Mouse (Mus musculus) T-helper 17 cell (primary cell): ENCODE results near the gene Elac2.

Experiments used
- in situ Hi-C, 2 experiments: fragments of 300-600 bp; cut with MboI, MseI; formaldehyde crosslinking; loops; 1 replicate in 1 of 2; 2 replicates in 1 of 2; pipeline ENCODE4 v1.15.1; 2025; ENCODE audit warnings: high pct_unique_total_duplicates in 2 of 2

The Elac2 gene

GRCm38 (mm10) chr11:64978720-64979488 is at the start of gene Elac2:
Gene Elac2 (plus strand): TSS chr11:64979038.
- in situ Hi-C loops = loop anchor here (10.0 to 25.0 kb wide), 2 partner anchors 833 to 1064 kb away; partner anchors contain the start of gene Zkscan6 (in 1 of the 2)

- in situ Hi-C loops = no loop called here
Observed at GRCm38 (mm10) chr11:64929130-64929529, 49.7 kb upstream of the Elac2 start.

DNA sequence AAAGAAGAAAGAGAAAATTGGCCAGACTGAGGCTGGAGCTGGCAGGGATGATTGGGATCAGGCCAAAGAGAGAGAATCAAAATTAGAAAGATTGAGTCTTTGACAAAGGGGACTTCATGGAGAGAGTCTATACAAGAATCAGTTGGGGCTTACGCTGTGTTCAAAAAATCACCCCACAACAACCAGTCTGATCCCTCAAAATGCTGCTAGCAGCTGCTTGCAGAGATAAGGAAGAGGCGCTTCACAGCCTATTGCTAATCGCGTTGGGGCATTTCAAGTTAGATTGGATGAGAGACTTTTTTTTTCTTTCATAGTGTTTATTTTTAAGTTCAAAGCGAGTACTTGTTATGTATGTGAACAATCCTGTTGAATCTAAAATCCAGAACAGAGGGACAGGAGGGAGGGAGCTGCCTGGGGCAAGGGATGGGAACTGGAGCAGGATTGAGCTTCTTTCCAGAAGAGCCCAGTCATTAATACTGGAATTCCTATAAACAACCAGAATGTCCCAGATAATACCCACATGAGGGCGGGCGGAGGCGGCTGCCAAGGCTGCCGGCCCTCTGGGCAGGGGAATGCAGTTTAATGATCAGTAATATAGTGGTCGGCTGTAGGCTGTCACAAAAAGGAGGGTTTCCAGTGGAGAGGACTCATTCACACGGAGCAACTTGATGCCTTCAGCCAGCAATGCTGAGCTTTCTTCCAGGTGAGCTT is 47.6 kb upstream of the Elac2 start:
- in situ Hi-C loops = loop anchor here in 1 of 2 experiments (10.0 kb wide), 1 partner anchor 1406 kb away; no protein-coding TSS in a partner anchor

GRCm38 (mm10) chr11:64937226-64937625 is 41.6 kb upstream of the Elac2 start:
- in situ Hi-C loops = loop anchor here in 1 of 2 experiments (10.0 kb wide), 1 partner anchor 1412 kb away; no protein-coding TSS in a partner anchor

- in situ Hi-C loops = no loop called here
Observed at GRCm38 (mm10) chr11:64941193-64941592, 37.6 kb upstream of the Elac2 start.

- in situ Hi-C loops = no loop called here
Observed at GRCm38 (mm10) chr11:64949782-64950181, 29.1 kb upstream of the Elac2 start.

- in situ Hi-C loops = no loop called here
Observed at GRCm38 (mm10) chr11:64956962-64957729, 21.7 kb upstream of the Elac2 start.

- in situ Hi-C loops = no loop called here
Observed at GRCm38 (mm10) chr11:64962629-64963028, 16.2 kb upstream of the Elac2 start.

DNA sequence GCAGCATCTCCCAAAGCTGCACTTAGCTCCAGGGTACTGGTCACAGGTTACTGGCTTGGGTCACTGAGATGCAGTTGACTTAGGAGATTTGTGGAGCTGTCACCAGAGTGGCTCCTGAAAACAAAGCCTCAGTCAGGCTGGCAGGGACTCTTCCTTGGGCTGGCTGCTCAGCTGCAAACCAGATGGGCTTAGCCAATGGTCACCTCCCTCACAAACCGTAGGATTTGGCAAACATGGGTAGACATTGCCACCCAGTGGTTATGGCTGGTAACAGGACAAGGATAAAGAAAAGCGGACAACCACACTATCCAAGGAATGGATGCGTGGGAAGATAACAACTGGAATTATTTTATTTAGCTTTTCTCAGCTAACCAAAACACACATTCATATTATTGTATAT is 10.3 kb upstream of the Elac2 start:
- in situ Hi-C loops = no loop called here

DNA sequence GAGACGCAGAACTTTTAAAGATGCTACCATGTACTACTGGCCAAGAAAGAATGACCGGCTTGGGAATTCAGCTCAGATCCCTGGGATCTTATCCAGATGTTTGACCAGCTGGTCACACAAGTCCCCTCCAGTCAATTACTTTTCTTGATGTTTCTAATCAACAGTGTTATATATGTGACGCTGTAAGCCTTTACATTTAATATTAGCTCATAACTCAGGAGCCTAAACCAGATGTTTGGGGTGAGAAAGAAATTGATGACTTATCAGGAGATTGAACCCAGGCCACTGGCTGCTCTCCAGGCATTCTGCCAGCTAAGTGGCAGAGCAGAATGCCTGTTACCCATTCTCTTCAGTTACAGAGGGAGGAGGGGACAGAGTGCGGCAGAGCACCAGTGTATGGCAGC is 9.9 kb upstream of the Elac2 start:
- in situ Hi-C loops = no loop called here

GRCm38 (mm10) chr11:64971471-64971988 is 7.3 kb upstream of the Elac2 start:
- in situ Hi-C loops = loop anchor here in 1 of 2 experiments (10.0 kb wide), 1 partner anchor 1057 kb away; no protein-coding TSS in a partner anchor

GRCm38 (mm10) chr11:64972418-64972817 is 6.4 kb upstream of the Elac2 start:
- in situ Hi-C loops = loop anchor here in 1 of 2 experiments (10.0 kb wide), 1 partner anchor 1058 kb away; no protein-coding TSS in a partner anchor

DNA sequence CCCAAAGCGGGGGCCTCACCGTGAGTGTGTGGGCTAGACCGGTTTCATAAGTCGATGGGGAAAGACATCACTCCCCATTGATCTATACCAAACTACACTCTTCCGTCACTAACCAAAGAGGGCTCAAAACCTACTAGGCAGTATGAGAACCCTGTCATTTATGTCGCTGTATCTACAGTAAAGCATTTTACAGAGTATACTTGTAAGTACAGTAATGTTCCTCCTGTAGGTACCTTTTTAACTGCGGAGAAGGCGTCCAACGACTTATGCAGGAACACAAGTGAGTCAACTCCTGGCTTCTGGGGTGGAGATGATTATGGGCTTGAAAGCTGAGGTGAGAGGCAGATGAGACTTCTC is 629 bp downstream of the Elac2 start:
- in situ Hi-C loops = loop anchor here (10.0 to 25.0 kb wide), 2 partner anchors 833 to 1065 kb away; partner anchors contain the start of gene Zkscan6 (in 1 of the 2)

- in situ Hi-C loops = loop anchor here in 1 of 2 experiments (25.0 kb wide), 1 partner anchor 824 kb away; the partner anchor contains the start of gene Zkscan6
Observed at GRCm38 (mm10) chr11:64988556-64988955, 9.7 kb downstream of the Elac2 start.

- in situ Hi-C loops = loop anchor here in 1 of 2 experiments (10.0 to 25.0 kb wide), 2 partner anchors 814 to 934 kb away; partner anchors contain the start of gene Zkscan6
Observed at GRCm38 (mm10) chr11:64998439-64998838, 19.6 kb downstream of the Elac2 start.

DNA sequence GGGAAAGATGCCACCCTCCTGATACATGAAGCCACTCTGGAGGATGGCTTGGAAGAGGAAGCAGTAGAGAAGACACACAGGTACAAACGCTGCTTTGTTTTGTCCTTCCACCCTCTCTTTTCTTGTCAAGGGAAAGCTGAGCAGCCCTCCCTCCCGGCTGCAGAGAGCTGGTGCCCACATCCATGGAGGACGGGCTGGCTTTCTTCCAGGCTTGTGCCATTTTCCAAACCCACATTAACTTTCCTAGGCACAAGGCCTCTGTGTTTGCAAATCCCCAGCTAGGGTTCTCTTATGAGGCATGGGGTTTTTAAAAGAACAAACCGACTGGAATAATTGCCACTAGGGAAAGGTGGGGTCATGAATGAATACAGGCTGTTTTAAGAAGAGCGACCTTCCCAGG is 20.8 kb downstream of the Elac2 start:
- in situ Hi-C loops = loop anchor here in 1 of 2 experiments (10.0 to 25.0 kb wide), 2 partner anchors 813 to 935 kb away; partner anchors contain the start of gene Zkscan6

- in situ Hi-C loops = no loop called here
Observed at GRCm38 (mm10) chr11:65001729-65002128, 22.9 kb downstream of the Elac2 start.

DNA sequence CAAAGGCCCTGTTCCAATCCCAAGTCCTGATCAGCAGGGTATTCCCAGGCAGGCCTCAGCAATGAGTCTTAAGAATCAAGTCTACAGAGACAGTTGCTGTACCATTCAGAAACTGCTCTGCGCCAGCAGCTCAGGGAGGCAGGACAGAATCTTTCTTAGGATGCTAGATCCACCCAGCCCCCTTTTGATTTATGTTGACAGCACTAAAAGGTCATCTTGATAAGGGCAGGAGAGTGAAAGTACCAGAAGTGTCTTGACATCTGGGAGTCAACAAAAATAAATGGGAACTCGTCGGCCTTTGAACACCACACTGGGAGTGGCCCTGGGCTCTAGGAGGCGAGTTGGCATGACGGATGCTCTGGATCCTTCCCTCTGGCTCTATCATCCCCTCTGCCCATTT is 24.8 kb downstream of the Elac2 start:
- in situ Hi-C loops = no loop called here

DNA sequence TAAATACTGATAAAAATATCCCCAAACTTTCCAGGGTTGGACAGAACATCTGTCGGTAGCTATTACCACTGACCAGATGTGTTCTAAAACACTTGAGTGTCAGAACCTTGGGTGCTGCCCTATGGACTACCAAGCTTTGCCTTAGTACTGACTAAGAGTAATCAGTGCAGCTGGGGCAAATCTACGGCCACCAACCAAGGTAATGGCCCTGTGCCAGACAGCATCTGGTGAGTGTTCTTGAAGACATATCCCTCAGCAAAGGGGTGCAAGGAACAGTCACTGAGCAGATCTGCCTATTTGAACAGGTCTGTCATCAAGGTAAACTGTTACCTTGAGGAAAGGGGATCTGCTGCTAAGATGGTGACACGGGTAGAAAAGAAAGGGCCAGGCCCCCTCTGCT is 26.0 kb downstream of the Elac2 start:
- in situ Hi-C loops = no loop called here

GRCm38 (mm10) chr11:65006047-65006446 is 27.2 kb downstream of the Elac2 start:
- in situ Hi-C loops = no loop called here

GRCm38 (mm10) chr11:65013906-65014305 is 35.1 kb downstream of the Elac2 start:
- in situ Hi-C loops = loop anchor here in 1 of 2 experiments (10.0 kb wide), 1 partner anchor 851 kb away; no protein-coding TSS in a partner anchor
